Mouse (Mus musculus): ENCODE measurements around the gene Ubqln1. TPM values are rescaled to one million over a fixed set of nuclear protein-coding genes. Genes with fewer than 3 reads are reported as not detected.
A peak's percentile ranks its signal among the peaks of the same experiment; 100 is the strongest.

Gene Ubqln1
- polyA plus RNA-seq, 2 experiments, result 78.5 to 86.5 TPM

DNA sequence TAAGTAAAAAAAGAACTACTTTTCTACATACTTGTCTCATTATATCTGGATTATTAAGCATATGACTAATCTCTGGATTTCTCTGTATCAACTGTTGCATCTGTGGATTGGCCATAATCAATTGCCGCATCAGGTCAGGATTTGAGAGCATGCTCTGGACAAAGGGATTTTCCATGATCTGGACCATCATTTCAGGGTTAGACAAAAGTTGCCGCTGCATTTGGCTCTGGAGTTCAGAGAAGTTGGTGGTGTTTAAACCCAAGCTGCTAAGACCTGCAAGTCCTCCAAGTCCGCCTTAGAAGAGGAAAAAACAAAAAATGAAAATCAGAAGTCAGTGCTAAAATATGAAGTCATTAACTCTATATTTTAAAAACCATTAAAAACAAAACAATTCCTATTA is 22.2 kb downstream of the Ubqln1 start:
- TF ChIP-seq POLR2A (IDR thresholded peaks at IDR 0.05; ENCODE audit: borderline replicate concordance, extremely low read depth, insufficient read depth, insufficient read length), result no peak

GRCm38 (mm10) chr13:58192146-58192545 is 23.3 kb downstream of the Ubqln1 start:
- ATAC-seq (ENCODE audit: low FRiP score, low read depth), result no peak

More for the DNA sequence above, 22.2 kb downstream of the Ubqln1 start:
- Histone ChIP-seq H3K4me1 (ENCODE audit: control insufficient read depth, insufficient read depth, low read length) (no peaks in the 10 kb centered on the region), H3K36me3 (ENCODE audit: control insufficient read depth, insufficient read depth, low read length) (peaks cover 76% of the 10 kb centered on the region), H3K4me3 (replicated peaks; ENCODE audit: low read length) (no peak overlapping the region), H3K27me3 (ENCODE audit: control insufficient read depth, insufficient read depth, low read length) (no peaks in the 10 kb centered on the region), H3K4me2 (replicated peaks; ENCODE audit: low read depth, low read length, severe bottlenecking) (no peak overlapping the region), H3K9me3 (ENCODE audit: control insufficient read depth, low read length) (no peaks in the 10 kb centered on the region), H3K9ac (ENCODE audit: low read depth, low read length, severe bottlenecking) (no peak overlapping the region), H3K27ac (replicated peaks; ENCODE audit: low read depth, low read length) (no peak overlapping the region)
- no peak for DNase-seq (ENCODE audit: low spot score)
- no peak for ATAC-seq (ENCODE audit: low FRiP score, low read depth)
- WGBS, result 92% methylated on average over 3 of the region's 3 CpGs

DNA sequence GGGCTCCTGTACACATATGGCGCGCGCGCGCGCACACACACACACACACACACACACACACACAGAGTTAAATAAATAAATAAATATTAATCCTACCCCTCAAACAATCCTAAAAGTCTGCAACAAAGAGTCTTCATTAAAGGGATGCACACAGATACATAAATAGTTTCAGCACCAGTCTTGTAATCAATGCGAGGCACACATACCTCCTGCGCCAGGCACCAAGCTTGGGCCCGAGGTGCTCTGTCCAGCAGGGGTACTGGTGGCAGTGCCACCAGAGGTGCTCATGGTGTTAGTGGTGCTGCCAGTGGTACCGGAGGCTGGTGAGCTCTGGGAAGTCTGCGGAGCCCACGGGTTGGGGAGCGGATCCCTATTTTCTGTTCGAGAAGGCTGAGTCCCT is 23.9 kb downstream of the Ubqln1 start:
- Histone ChIP-seq H3K36me3 (ENCODE audit: control insufficient read depth, insufficient read depth, low read length) (peaks cover 80% of the 10 kb centered on the region), H3K4me2 (replicated peaks; ENCODE audit: low read depth, low read length, severe bottlenecking) (no peak overlapping the region), H3K9ac (ENCODE audit: low read depth, low read length, severe bottlenecking) (no peak overlapping the region), H3K27me3 (ENCODE audit: control insufficient read depth, insufficient read depth, low read length) (no peaks in the 10 kb centered on the region), H3K4me1 (ENCODE audit: control insufficient read depth, insufficient read depth, low read length) (no peaks in the 10 kb centered on the region), H3K27ac (replicated peaks; ENCODE audit: low read depth, low read length) (no peak overlapping the region), H3K4me3 (replicated peaks; ENCODE audit: low read length) (no peak overlapping the region), H3K9me3 (ENCODE audit: control insufficient read depth, low read length) (no peaks in the 10 kb centered on the region)
- no peak for DNase-seq (ENCODE audit: low spot score)
- ATAC-seq (ENCODE audit: low FRiP score, low read depth), result no peak
- WGBS, result 96% methylated on average over 14 of the region's 14 CpGs
- no peak for TF ChIP-seq POLR2A (IDR thresholded peaks at IDR 0.05; ENCODE audit: borderline replicate concordance, extremely low read depth, insufficient read depth, insufficient read length)

More at GRCm38 (mm10) chr13:58192146-58192545, 23.3 kb downstream of the Ubqln1 start:
- Histone ChIP-seq H3K36me3 (ENCODE audit: control insufficient read depth, insufficient read depth, low read length) (peaks cover 79% of the 10 kb centered on the region), H3K4me3 (replicated peaks; ENCODE audit: low read length) (no peak overlapping the region), H3K4me2 (replicated peaks; ENCODE audit: low read depth, low read length, severe bottlenecking) (no peak overlapping the region), H3K9ac (ENCODE audit: low read depth, low read length, severe bottlenecking) (no peak overlapping the region), H3K27ac (replicated peaks; ENCODE audit: low read depth, low read length) (no peak overlapping the region), H3K27me3 (ENCODE audit: control insufficient read depth, insufficient read depth, low read length) (no peaks in the 10 kb centered on the region), H3K4me1 (ENCODE audit: control insufficient read depth, insufficient read depth, low read length) (no peaks in the 10 kb centered on the region), H3K9me3 (ENCODE audit: control insufficient read depth, low read length) (no peaks in the 10 kb centered on the region)
- 91% methylated on average over 6 of the region's 6 CpGs for WGBS
- DNase-seq (ENCODE audit: low spot score), result no peak
- TF ChIP-seq POLR2A (IDR thresholded peaks at IDR 0.05; ENCODE audit: borderline replicate concordance, extremely low read depth, insufficient read depth, insufficient read length), result no peak

DNA sequence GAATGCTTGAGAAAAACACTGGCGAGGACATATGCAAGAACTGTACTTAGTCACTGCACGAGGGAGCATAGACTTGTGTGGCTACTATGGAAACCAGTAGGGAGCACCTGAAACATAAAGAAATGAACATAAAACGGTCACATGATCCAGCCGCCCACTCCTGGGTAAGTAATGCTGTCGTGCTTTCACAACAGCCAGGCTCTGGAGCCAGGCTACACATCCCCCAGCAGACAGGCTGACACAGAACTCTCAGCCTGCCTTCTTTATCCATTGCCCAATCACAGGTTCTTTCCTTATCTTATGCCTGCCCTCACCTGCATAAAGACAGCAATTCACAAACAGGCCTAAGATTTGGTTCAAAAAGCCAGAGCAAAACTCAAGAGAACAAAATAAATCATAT is 26.0 kb downstream of the Ubqln1 start:
- H3K9me3 ChIP-seq (ENCODE audit: control insufficient read depth, low read length), result no peaks in the 10 kb centered on the region
- TF ChIP-seq POLR2A (IDR thresholded peaks at IDR 0.05; ENCODE audit: borderline replicate concordance, extremely low read depth, insufficient read depth, insufficient read length), result no peak
- no peak overlapping the region for H3K4me2 ChIP-seq (replicated peaks; ENCODE audit: low read depth, low read length, severe bottlenecking)
- H3K27me3 ChIP-seq (ENCODE audit: control insufficient read depth, insufficient read depth, low read length), result no peaks in the 10 kb centered on the region
- H3K9ac ChIP-seq (ENCODE audit: low read depth, low read length, severe bottlenecking), result no peak overlapping the region
- 73% methylated on average over 5 of the region's 5 CpGs for WGBS
- H3K4me3 ChIP-seq (replicated peaks; ENCODE audit: low read length), result no peak overlapping the region
- ATAC-seq (ENCODE audit: low FRiP score, low read depth) (no peak), DNase-seq (ENCODE audit: low spot score) (no peak)
- no peaks in the 10 kb centered on the region for H3K4me1 ChIP-seq (ENCODE audit: control insufficient read depth, insufficient read depth, low read length)
- H3K27ac ChIP-seq (replicated peaks; ENCODE audit: low read depth, low read length), result no peak overlapping the region
- H3K36me3 ChIP-seq (ENCODE audit: control insufficient read depth, insufficient read depth, low read length), result peaks cover 77% of the 10 kb centered on the region

- DNase-seq (ENCODE audit: low spot score) (peak; percentile 79), ATAC-seq (ENCODE audit: low FRiP score, low read depth) (no peak)
- no peak for TF ChIP-seq POLR2A (IDR thresholded peaks at IDR 0.05; ENCODE audit: borderline replicate concordance, extremely low read depth, insufficient read depth, insufficient read length)
- no peaks in the 10 kb centered on the region for H3K9me3 ChIP-seq (ENCODE audit: control insufficient read depth, low read length)
- no peaks in the 10 kb centered on the region for H3K4me1 ChIP-seq (ENCODE audit: control insufficient read depth, insufficient read depth, low read length)
- H3K9ac ChIP-seq (ENCODE audit: low read depth, low read length, severe bottlenecking), result no peak overlapping the region
- peaks cover 71% of the 10 kb centered on the region for H3K36me3 ChIP-seq (ENCODE audit: control insufficient read depth, insufficient read depth, low read length)
- no peaks in the 10 kb centered on the region for H3K27me3 ChIP-seq (ENCODE audit: control insufficient read depth, insufficient read depth, low read length)
- WGBS, result 62% methylated on average over 4 of the region's 4 CpGs
- H3K27ac ChIP-seq (replicated peaks; ENCODE audit: low read depth, low read length), result no peak overlapping the region
- H3K4me2 ChIP-seq (replicated peaks; ENCODE audit: low read depth, low read length, severe bottlenecking), result no peak overlapping the region
- H3K4me3 ChIP-seq (replicated peaks; ENCODE audit: low read length), result no peak overlapping the region
Observed at GRCm38 (mm10) chr13:58188412-58188811, 27.0 kb downstream of the Ubqln1 start.

GRCm38 (mm10) chr13:58187751-58188150 is 27.7 kb downstream of the Ubqln1 start:
- Histone ChIP-seq H3K27me3 (ENCODE audit: control insufficient read depth, insufficient read depth, low read length) (no peaks in the 10 kb centered on the region), H3K4me3 (replicated peaks; ENCODE audit: low read length) (no peak overlapping the region), H3K36me3 (ENCODE audit: control insufficient read depth, insufficient read depth, low read length) (peaks cover 71% of the 10 kb centered on the region), H3K27ac (replicated peaks; ENCODE audit: low read depth, low read length) (no peak overlapping the region), H3K4me1 (ENCODE audit: control insufficient read depth, insufficient read depth, low read length) (no peaks in the 10 kb centered on the region), H3K9ac (ENCODE audit: low read depth, low read length, severe bottlenecking) (no peak overlapping the region), H3K4me2 (replicated peaks; ENCODE audit: low read depth, low read length, severe bottlenecking) (no peak overlapping the region), H3K9me3 (ENCODE audit: control insufficient read depth, low read length) (no peaks in the 10 kb centered on the region)
- ATAC-seq (ENCODE audit: low FRiP score, low read depth) (no peak), DNase-seq (ENCODE audit: low spot score) (no peak)
- no peak for TF ChIP-seq POLR2A (IDR thresholded peaks at IDR 0.05; ENCODE audit: borderline replicate concordance, extremely low read depth, insufficient read depth, insufficient read length)
- 92% methylated on average over 3 of the region's 3 CpGs for WGBS

All from limb, embryonic 14.5 days (tissue).